Mouse (Mus musculus): ENCODE data around the gene Xylt1. TPM values are rescaled to one million over a fixed set of nuclear protein-coding genes. Genes with fewer than 3 reads are reported as not detected.

The Xylt1 gene
- polyA plus RNA-seq, 1 experiment, result 16.4 TPM

- H3K4me1 ChIP-seq (ENCODE audit: control insufficient read depth, insufficient read depth, low read length), result peaks cover 2% of the 10 kb centered on the region; the same call in 1 of the 2 replicates
- H3K27ac ChIP-seq (ENCODE audit: control insufficient read depth, insufficient read depth, low read depth, low read length, poor library complexity), result no peak overlapping the region
- 55% methylated on average over 5 of the region's 5 CpGs for WGBS
- H3K4me3 ChIP-seq (replicated peaks; ENCODE audit: control insufficient read depth, low read depth, low read length), result no peak overlapping the region
- TF ChIP-seq CTCF (IDR thresholded peaks at IDR 0.05; ENCODE audit: control insufficient read depth, insufficient read depth, low read length) (no peak), POLR2A (IDR thresholded peaks at IDR 0.05; ENCODE audit: borderline replicate concordance, control insufficient read depth, low read depth, low read length) (no peak)
These were observed 38.3 kb downstream of the Xylt1 start for GRCm38 (mm10) chr7:117419041-117419440.

GRCm38 (mm10) chr7:117419846-117420245 lies 39.1 kb downstream of the Xylt1 start:
- WGBS, result 77% methylated on average over 2 of the region's 2 CpGs
- no peak for TF ChIP-seq POLR2A (IDR thresholded peaks at IDR 0.05; ENCODE audit: borderline replicate concordance, control insufficient read depth, low read depth, low read length)
- TF ChIP-seq CTCF (IDR thresholded peaks at IDR 0.05; ENCODE audit: control insufficient read depth, insufficient read depth, low read length), result no peak
- Histone ChIP-seq H3K4me3 (replicated peaks; ENCODE audit: control insufficient read depth, low read depth, low read length) (no peak overlapping the region), H3K4me1 (ENCODE audit: control insufficient read depth, insufficient read depth, low read length) (peaks cover 2% of the 10 kb centered on the region; the same call in 1 of the 2 replicates), H3K27ac (ENCODE audit: control insufficient read depth, insufficient read depth, low read depth, low read length, poor library complexity) (no peak overlapping the region)

GRCm38 (mm10) chr7:117420301-117420700 lies 39.5 kb downstream of the Xylt1 start:
- TF ChIP-seq POLR2A (IDR thresholded peaks at IDR 0.05; ENCODE audit: borderline replicate concordance, control insufficient read depth, low read depth, low read length), result no peak
- TF ChIP-seq CTCF (IDR thresholded peaks at IDR 0.05; ENCODE audit: control insufficient read depth, insufficient read depth, low read length), result no peak
- Histone ChIP-seq H3K4me1 (ENCODE audit: control insufficient read depth, insufficient read depth, low read length) (no peaks in the 10 kb centered on the region; the same call in 1 of the 2 replicates), H3K4me3 (replicated peaks; ENCODE audit: control insufficient read depth, low read depth, low read length) (no peak overlapping the region), H3K27ac (ENCODE audit: control insufficient read depth, insufficient read depth, low read depth, low read length, poor library complexity) (no peak overlapping the region)

- Histone ChIP-seq H3K4me1 (ENCODE audit: control insufficient read depth, insufficient read depth, low read length) (no peaks in the 10 kb centered on the region), H3K27ac (ENCODE audit: control insufficient read depth, insufficient read depth, low read depth, low read length, poor library complexity) (no peak overlapping the region), H3K4me3 (replicated peaks; ENCODE audit: control insufficient read depth, low read depth, low read length) (no peak overlapping the region)
- 71% methylated on average over 11 of the region's 11 CpGs for WGBS
- TF ChIP-seq CTCF (IDR thresholded peaks at IDR 0.05; ENCODE audit: control insufficient read depth, insufficient read depth, low read length), result no peak
- TF ChIP-seq POLR2A (IDR thresholded peaks at IDR 0.05; ENCODE audit: borderline replicate concordance, control insufficient read depth, low read depth, low read length), result no peak
These were observed 40.2 kb downstream of the Xylt1 start for GRCm38 (mm10) chr7:117420836-117421566.

- no peak for TF ChIP-seq CTCF (IDR thresholded peaks at IDR 0.05; ENCODE audit: control insufficient read depth, insufficient read depth, low read length)
- no peak for TF ChIP-seq POLR2A (IDR thresholded peaks at IDR 0.05; ENCODE audit: borderline replicate concordance, control insufficient read depth, low read depth, low read length)
- 77% methylated on average over 4 of the region's 4 CpGs for WGBS
These were observed 44.1 kb downstream of the Xylt1 start for GRCm38 (mm10) chr7:117424841-117425240.

GRCm38 (mm10) chr7:117426366-117426765 lies 45.6 kb downstream of the Xylt1 start:
- Histone ChIP-seq H3K4me3 (replicated peaks; ENCODE audit: control insufficient read depth, low read depth, low read length) (no peak overlapping the region), H3K4me1 (ENCODE audit: control insufficient read depth, insufficient read depth, low read length) (peaks cover 10% of the 10 kb centered on the region), H3K27ac (ENCODE audit: control insufficient read depth, insufficient read depth, low read depth, low read length, poor library complexity) (no peak overlapping the region)
- 86% methylated on average over 4 of the region's 4 CpGs for WGBS
- TF ChIP-seq CTCF (IDR thresholded peaks at IDR 0.05; ENCODE audit: control insufficient read depth, insufficient read depth, low read length) (no peak), POLR2A (IDR thresholded peaks at IDR 0.05; ENCODE audit: borderline replicate concordance, control insufficient read depth, low read depth, low read length) (no peak)

More at GRCm38 (mm10) chr7:117424841-117425240, 44.1 kb downstream of the Xylt1 start:
- H3K4me3 ChIP-seq (replicated peaks; ENCODE audit: control insufficient read depth, low read depth, low read length), result no peak overlapping the region
- peaks cover 8% of the 10 kb centered on the region for H3K4me1 ChIP-seq (ENCODE audit: control insufficient read depth, insufficient read depth, low read length)
- no peak overlapping the region for H3K27ac ChIP-seq (ENCODE audit: control insufficient read depth, insufficient read depth, low read depth, low read length, poor library complexity)

GRCm38 (mm10) chr7:117428690-117429224 lies 48.0 kb downstream of the Xylt1 start:
- Histone ChIP-seq H3K4me3 (replicated peaks; ENCODE audit: control insufficient read depth, low read depth, low read length) (no peak overlapping the region), H3K4me1 (ENCODE audit: control insufficient read depth, insufficient read depth, low read length) (peaks cover 10% of the 10 kb centered on the region), H3K27ac (ENCODE audit: control insufficient read depth, insufficient read depth, low read depth, low read length, poor library complexity) (peak overlapping the region; percentile 67)
- WGBS, result 9% methylated on average over 8 of the region's 8 CpGs
- no peak for TF ChIP-seq POLR2A (IDR thresholded peaks at IDR 0.05; ENCODE audit: borderline replicate concordance, control insufficient read depth, low read depth, low read length)
- no peak for TF ChIP-seq CTCF (IDR thresholded peaks at IDR 0.05; ENCODE audit: control insufficient read depth, insufficient read depth, low read length)

GRCm38 (mm10) chr7:117429483-117429882 lies 48.7 kb downstream of the Xylt1 start:
- H3K27ac ChIP-seq (ENCODE audit: control insufficient read depth, insufficient read depth, low read depth, low read length, poor library complexity), result no peak overlapping the region
- TF ChIP-seq POLR2A (IDR thresholded peaks at IDR 0.05; ENCODE audit: borderline replicate concordance, control insufficient read depth, low read depth, low read length) (no peak), CTCF (IDR thresholded peaks at IDR 0.05; ENCODE audit: control insufficient read depth, insufficient read depth, low read length) (no peak)
- H3K4me3 ChIP-seq (replicated peaks; ENCODE audit: control insufficient read depth, low read depth, low read length), result no peak overlapping the region
- WGBS, result 92% methylated on average over 5 of the region's 5 CpGs
- peaks cover 12% of the 10 kb centered on the region for H3K4me1 ChIP-seq (ENCODE audit: control insufficient read depth, insufficient read depth, low read length)
